Comparison of ENCODE assay signal across 9 mouse cellular contexts in the genomic region with DNA sequence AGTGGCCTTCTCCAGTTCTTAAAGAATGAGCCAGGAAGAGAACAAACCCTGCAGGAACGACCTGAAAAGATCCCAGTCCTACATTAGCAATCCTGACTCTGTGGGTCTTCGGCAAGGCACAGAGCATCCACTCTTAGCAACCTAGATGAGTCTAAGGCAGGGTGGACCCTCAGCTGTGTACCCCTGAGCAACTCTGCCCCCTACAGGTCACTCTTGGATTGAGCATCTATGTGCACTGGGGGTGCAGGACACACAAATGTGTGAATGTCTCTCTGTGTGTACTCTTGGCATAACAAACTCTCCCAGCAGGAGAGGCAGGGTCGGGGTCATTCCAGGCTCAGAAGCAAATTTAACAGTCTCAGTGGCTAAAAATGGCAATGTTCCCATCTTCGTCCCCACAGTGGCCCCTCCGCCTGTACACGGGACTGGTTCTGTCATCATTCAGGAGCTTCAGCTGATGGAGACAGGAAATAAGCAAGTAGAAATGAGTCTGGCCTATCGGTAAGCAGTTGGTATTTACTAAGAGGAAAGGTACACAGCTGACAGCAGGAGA. TPM values are rescaled to one million over a fixed set of nuclear protein-coding genes. Genes with fewer than 3 reads are reported as not detected.
DNase-seq lines count a peak whose midpoint lies in the region; ATAC-seq and TF ChIP-seq lines count a peak whose summit lies in the region.
"Had no signal": no experiment of that assay in that cellular context is flagged by ENCODE, and none has a peak within 500 bp of the region (broad histone marks: within the 10 kb centered on the region; RNA-seq: fewer than 3 reads in every experiment).

No protein-coding gene starts in this region.

- no peak overlapping the region for H3K9ac ChIP-seq in CH12.LX (ENCODE audit: insufficient read depth, low read depth)
- H3K9ac ChIP-seq in liver, postnatal 0 days (replicated peaks), result no peak overlapping the region
- H3K9ac ChIP-seq: embryonic facial prominence, embryonic 13.5 days; limb, embryonic 13.5 days had no signal

- dilution Hi-C loops in CH12.LX (cut with MboI; ENCODE audit: extremely low pct_ligation_motif_present, extremely low pct_unique_long_range_greater_than_20kb, low sequenced_read_pairs), result no loop called here

- TF ChIP-seq POLR2A in CH12.LX (IDR thresholded peaks at IDR 0.05; ENCODE audit: low read depth, low read length), result no peak

- TF ChIP-seq RAD21 in CH12.LX (IDR thresholded peaks at IDR 0.05; ENCODE audit: low read depth, low read length), result peak; percentile 43

- no peaks in the 10 kb centered on the region for H3K79me2 ChIP-seq in CH12.LX (replicated peaks; ENCODE audit: control insufficient read depth, extremely low read depth, insufficient read depth, poor library complexity, severe bottlenecking)

- H3K36me3 ChIP-seq in CH12.LX (replicated peaks in 1 of 2; ENCODE audit: control insufficient read depth in 1 of 2, insufficient read depth in 1 of 2, low read length in 1 of 2), result no peaks in the 10 kb centered on the region
- H3K36me3 ChIP-seq in liver, postnatal 0 days (replicated peaks; ENCODE audit: insufficient read depth, low read length), result no peaks in the 10 kb centered on the region
- H3K36me3 ChIP-seq: embryonic facial prominence, embryonic 13.5 days; limb, embryonic 13.5 days had no signal

- peak; percentile 44 to 48 for TF ChIP-seq CTCF in CH12.LX (conservative IDR thresholded peaks at IDR 0.05 in 1 of 2, IDR thresholded peaks at IDR 0.05 in 1 of 2; ENCODE audit: low read depth in 2 of 2, low read length in 2 of 2)
- TF ChIP-seq CTCF in liver, postnatal 0 days (IDR thresholded peaks at IDR 0.05; ENCODE audit: low read depth), result peak; percentile 65

- H3K4me3 ChIP-seq in CH12.LX (replicated peaks in 1 of 3; ENCODE audit: low read depth in 2 of 3, low read length in 2 of 3, poor library complexity in 1 of 3), result no peak overlapping the region
- no peak overlapping the region for H3K4me3 ChIP-seq in liver, postnatal 0 days (ENCODE audit: low read depth, low read length)
- H3K4me3 ChIP-seq: embryonic facial prominence, embryonic 13.5 days; limb, embryonic 13.5 days had no signal

- peak; percentile 34 for DNase-seq in layer of hippocampus, adult 11-12 months (ENCODE audit: low spot score)
- DNase-seq in layer of hippocampus, adult 8-10 months (ENCODE audit: low spot score in 2 of 2), result no peak
- peak; percentile 37 for DNase-seq in CH12.LX (ENCODE audit: extremely low read depth)
- peak; percentile 62 for DNase-seq in ZHBTc4 (ENCODE audit: low read depth, low spot score)
- DNase-seq in liver, postnatal 0 days, result peak; percentile 46
- peak; percentile 19 to 21 for DNase-seq in thymus, postnatal 36 days
- DNase-seq in right cerebral cortex, postnatal 25 days, result no peak

- H3K4me1 ChIP-seq in CH12.LX (ENCODE audit: control insufficient read depth in 1 of 2, insufficient read depth in 2 of 2), result peaks cover 0 to 14% of the 10 kb centered on the region in 2 experiments; a peak in 1 of 4 replicates
- H3K4me1 ChIP-seq in liver, postnatal 0 days (ENCODE audit: insufficient read depth), result peaks cover 12% of the 10 kb centered on the region

- in situ Hi-C loops in CH12.LX (cut with MboI; ENCODE audit: low pct_ligation_motif_present, low pct_unique_long_range_greater_than_20kb, low sequenced_read_pairs), result no loop called here

- no peak overlapping the region for H3K27ac ChIP-seq in CH12.LX (ENCODE audit: insufficient read depth, low read depth)
- H3K27ac ChIP-seq in liver, postnatal 0 days (ENCODE audit: low read depth), result no peak overlapping the region
- H3K27ac ChIP-seq: embryonic facial prominence, embryonic 13.5 days had no signal

- no peak for TF ChIP-seq EP300 in CH12.LX (IDR thresholded peaks at IDR 0.05; ENCODE audit: low read length)
- TF ChIP-seq EP300 in liver, postnatal 0 days (IDR thresholded peaks at IDR 0.05; ENCODE audit: low read depth), result no peak

- 0 out of 2 replicates have a peak, but pooled peaks have one; percentile 31 for ATAC-seq in liver, postnatal 0 days

- H3K9me3 ChIP-seq in CH12.LX (replicated peaks; ENCODE audit: low read length), result no peaks in the 10 kb centered on the region
- H3K9me3 ChIP-seq in liver, postnatal 0 days (ENCODE audit: low read length), result no peaks in the 10 kb centered on the region
- H3K9me3 ChIP-seq: embryonic facial prominence, embryonic 13.5 days; limb, embryonic 13.5 days had no signal

- H3K27me3 ChIP-seq in CH12.LX (replicated peaks), result no peaks in the 10 kb centered on the region
- H3K27me3 ChIP-seq in liver, postnatal 0 days (ENCODE audit: insufficient read depth, low read length), result no peaks in the 10 kb centered on the region
- H3K27me3 ChIP-seq: embryonic facial prominence, embryonic 13.5 days; limb, embryonic 13.5 days had no signal

- H3K4me2 ChIP-seq in CH12.LX (ENCODE audit: insufficient read depth, low read depth, poor library complexity, severe bottlenecking), result no peak overlapping the region
- H3K4me2 ChIP-seq in liver, postnatal 0 days (ENCODE audit: low read depth, low read length), result no peak overlapping the region
- H3K4me2 ChIP-seq: embryonic facial prominence, embryonic 13.5 days; limb, embryonic 13.5 days had no signal

- 61% methylated on average over 7 of the region's 7 CpGs for WGBS in liver, postnatal 0 days (ENCODE audit: insufficient replicate concordance)

TF ChIP-seq in CH12.LX, 34 proteins besides CTCF, POLR2A, EP300 and RAD21:
- TF ChIP-seq SMC3 (IDR thresholded peaks at IDR 0.05; ENCODE audit: low read depth, low read length) (peak; percentile 24), TCF12 (IDR thresholded peaks at IDR 0.05; ENCODE audit: low read depth, low read length) (no peak), CHD1 (IDR thresholded peaks at IDR 0.05; ENCODE audit: low read depth, low read length) (no peak), MEF2A (IDR thresholded peaks at IDR 0.05; ENCODE audit: borderline replicate concordance, low read depth, low read length) (no peak), POLR2AphosphoS2 (IDR thresholded peaks at IDR 0.05; ENCODE audit: low read depth, low read length) (no peak)

RNA-seq across cellular contexts. Expression of a gene that starts 39.3 kb away (rescaled TPM):
- total RNA-seq in layer of hippocampus, adult 8-10 months (2022), result 10 to 100 TPM; 23.4 to 25.9 (median 24.6) TPM
- total RNA-seq in CH12.LX (2012; rRNA removed) (0.04 TPM in 2 replicates), CH12.LX (2014; rRNA removed) (0.32 and 0.38 TPM in 2 replicates)
- polyA plus RNA-seq in CH12.LX (2012; ENCODE audit: insufficient read length, low read depth), result 0.80 and 1.1 TPM in 2 replicates
- 1.8 TPM in 2 replicates for polyA plus RNA-seq in liver, postnatal 0 days (2015; fragmentation: Nextera tagmentation; extraction: Ambion mirVana)

Comparison
In these comparisons a context has a peak if more than half of its experiments do, and no peak if none do; other contexts are left out.
1. DNase-seq: peak in layer of hippocampus, adult 11-12 months (single experiment), CH12.LX (single experiment), ZHBTc4 (single experiment), liver, postnatal 0 days (single experiment) and thymus, postnatal 36 days (2 of 2); none in layer of hippocampus, adult 8-10 months (0 of 2) and right cerebral cortex, postnatal 25 days (single experiment).
2. RNA of a gene that starts 39.3 kb away (total RNA-seq): 23.4 to 25.9 TPM in layer of hippocampus, adult 8-10 months; 0.04 to 0.38 TPM in CH12.LX; every median in the first group is over 10 times any median in the second.